Mouse (Mus musculus) embryonic fibroblast, embryonic 13.5 days (primary cell): Measurements from ENCODE around the gene Cpne7. TPM values are rescaled to one million over a fixed set of nuclear protein-coding genes. Genes with fewer than 3 reads are reported as not detected.
A peak's percentile ranks its signal among the peaks of the same experiment; 100 is the strongest.

ENCODE experiments used
- H3K27ac ChIP-seq: 2 replicates; pipeline ENCODE4 v1.5.1; 2012; ENCODE audit warnings: low read length, control low read depth, inconsistent platforms; ENCODE audit not compliant: insufficient read depth
- H3K4me1 ChIP-seq: 2 replicates; pipeline ENCODE4 v1.6.1; 2011; ENCODE audit warnings: low read length; ENCODE audit not compliant: control insufficient read depth, insufficient read depth
- H3K4me3 ChIP-seq: 2 replicates; pipeline ENCODE4 v1.5.1; 2011; ENCODE audit warnings: mild to moderate bottlenecking, control low read depth, low read length; ENCODE audit not compliant: insufficient read depth
- CTCF ChIP-seq: IDR thresholded peaks from 2 replicates; pipeline ENCODE4 v1.5.1; 2011; ENCODE audit warnings: mild to moderate bottlenecking, control low read depth, low read length, moderate library complexity, borderline replicate concordance; ENCODE audit not compliant: insufficient read depth
- POLR2A ChIP-seq: IDR thresholded peaks from 2 replicates; pipeline ENCODE4 v1.6.1; 2011; ENCODE audit warnings: low read depth, mild to moderate bottlenecking, control low read depth, low read length, moderate library complexity
- polyA plus RNA-seq: library from polyadenylated mRNA; stranded (reverse); fragments of >200 nt; gene quantifications from 2 replicates; pipeline ENCODE4 v1.2.4, GENCODE M21; 2011; ENCODE audit warnings: low read depth; ENCODE audit not compliant: missing spikeins, insufficient read length

The Cpne7 gene
- 0.80 and 0.90 TPM in 2 replicates for polyA plus RNA-seq

DNA sequence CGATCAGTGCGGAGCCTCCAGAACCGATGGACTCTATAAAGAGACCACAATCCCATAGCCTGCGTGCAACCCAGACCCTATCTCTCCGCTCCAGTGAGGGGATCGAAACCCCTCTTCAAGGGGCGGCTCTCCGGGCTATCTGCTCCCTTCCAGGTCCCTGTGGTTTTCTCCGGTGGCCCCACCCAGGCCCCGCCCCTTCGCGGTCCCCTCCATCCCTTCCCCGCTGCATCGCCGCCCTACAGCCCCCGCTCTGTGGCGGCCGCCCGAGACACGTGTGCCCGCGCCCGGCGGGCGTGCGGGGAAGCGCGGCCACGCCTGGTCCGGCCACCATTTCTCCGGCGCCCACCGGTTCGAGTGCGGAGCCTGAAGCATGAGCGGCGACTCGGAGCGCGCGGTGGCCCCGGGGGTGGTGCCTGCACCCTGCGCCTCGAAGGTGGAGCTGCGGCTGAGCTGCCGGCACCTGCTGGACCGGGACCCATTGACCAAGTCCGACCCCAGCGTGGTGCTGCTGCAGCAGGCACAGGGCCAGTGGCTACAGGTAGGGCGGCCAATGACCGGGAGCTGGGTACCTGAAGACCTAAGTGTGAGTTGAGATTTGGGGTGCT lies at the start of gene Cpne7:
Gene Cpne7, plus strand, starts transcription at position 248 of the 605 bp plus-strand sequence.
- peak within 1 kb of the TSS; percentile 5; the same call in 1 of the 2 replicates for H3K4me3 ChIP-seq
- H3K4me1 ChIP-seq, result peaks cover under 1% of the 10 kb centered on the region; the same call in 1 of the 2 replicates
- no peak within 1 kb of the TSS for H3K27ac ChIP-seq
- TF ChIP-seq POLR2A (no peak), CTCF (no peak)

DNA sequence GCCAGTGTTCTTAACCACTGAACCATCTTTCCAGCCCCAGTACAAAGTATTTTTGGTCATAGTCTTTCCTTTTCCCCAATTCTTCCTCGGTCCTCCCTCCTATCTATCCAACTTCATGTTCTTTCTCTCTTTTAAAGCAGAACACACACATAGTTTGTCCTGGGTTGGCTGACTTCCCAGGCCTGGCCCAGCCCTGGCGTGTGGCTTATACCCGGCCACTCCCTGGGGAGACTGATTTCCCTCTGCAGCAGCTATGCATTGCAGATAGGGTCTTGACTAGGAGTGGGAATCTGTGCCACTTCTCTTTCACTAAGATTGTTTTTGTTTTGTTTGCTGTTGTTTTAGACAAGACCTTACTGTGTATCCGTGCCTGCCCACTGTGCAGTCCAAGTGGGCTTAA lies 46.0 kb upstream of the Cpne7 start:
- Histone ChIP-seq H3K4me3 (no peak overlapping the region), H3K4me1 (peaks cover 7% of the 10 kb centered on the region; the same call in 1 of the 2 replicates), H3K27ac (no peak overlapping the region)
- TF ChIP-seq CTCF (no peak), POLR2A (no peak)

DNA sequence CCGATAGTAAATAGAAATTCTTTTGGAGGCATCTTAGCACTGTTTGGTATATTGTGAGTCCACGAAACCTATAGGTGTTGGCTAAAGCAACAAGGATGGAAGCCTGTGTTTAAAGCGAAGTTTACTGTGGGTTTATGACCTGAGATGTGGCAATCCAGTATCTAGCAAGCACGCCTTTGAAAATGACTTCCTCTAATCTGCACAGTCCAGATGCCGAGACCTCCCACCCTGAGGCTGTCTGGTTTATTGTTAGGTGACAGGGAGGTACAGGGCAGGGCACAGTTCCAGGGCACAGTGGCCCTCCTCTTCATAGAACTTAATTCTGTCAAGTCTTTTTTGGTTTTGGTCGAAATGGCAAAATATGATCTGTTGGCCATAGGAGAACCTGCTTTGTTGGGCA lies 40.0 kb upstream of the Cpne7 start:
- H3K27ac ChIP-seq, result no peak overlapping the region
- H3K4me3 ChIP-seq, result no peak overlapping the region
- no peak for TF ChIP-seq CTCF
- no peak for TF ChIP-seq POLR2A
- H3K4me1 ChIP-seq, result no peaks in the 10 kb centered on the region

DNA sequence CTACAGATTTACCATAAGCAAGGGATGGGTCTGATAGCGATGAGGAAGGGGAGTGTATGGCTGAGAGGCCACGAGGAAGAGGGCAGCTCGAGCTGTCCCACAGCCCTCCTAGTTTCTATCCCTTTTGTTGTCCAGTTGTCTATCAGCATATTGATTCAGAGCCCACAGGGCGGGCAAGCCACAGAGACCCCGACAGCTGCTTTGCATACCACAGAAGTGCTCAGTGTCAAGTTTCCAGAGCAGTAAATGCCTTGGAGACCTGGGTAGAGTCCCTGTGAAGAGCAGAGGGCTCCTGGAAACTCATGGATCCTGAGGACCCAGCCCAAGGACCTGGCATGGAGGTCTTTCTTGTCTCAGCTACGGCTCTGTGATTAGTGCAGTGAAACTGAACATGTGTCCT lies 34.2 kb upstream of the Cpne7 start:
- H3K4me1 ChIP-seq, result no peaks in the 10 kb centered on the region
- H3K27ac ChIP-seq, result no peak overlapping the region
- H3K4me3 ChIP-seq, result no peak overlapping the region
- TF ChIP-seq CTCF, result no peak
- no peak for TF ChIP-seq POLR2A

DNA sequence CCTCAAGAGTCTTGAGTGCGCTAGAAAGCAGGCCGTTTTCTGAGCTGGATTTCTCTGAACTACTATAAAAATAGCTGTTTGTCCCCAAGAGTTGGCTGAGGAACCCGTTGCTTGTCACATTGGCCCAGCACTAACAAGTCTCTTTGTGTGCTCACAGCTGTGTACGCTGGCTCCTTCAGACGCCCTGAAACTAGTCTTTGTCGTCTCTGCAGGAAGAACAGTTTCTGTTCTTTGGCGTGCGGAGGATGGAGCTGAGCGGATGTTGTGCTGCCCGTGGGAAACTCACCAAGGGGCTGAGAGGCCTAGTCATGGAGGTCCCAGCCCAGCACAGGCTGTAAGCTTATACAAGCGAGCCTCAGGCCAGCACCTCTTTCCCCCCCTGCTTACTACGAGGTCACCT lies 33.6 kb upstream of the Cpne7 start:
- TF ChIP-seq POLR2A (no peak), CTCF (no peak)
- Histone ChIP-seq H3K4me3 (no peak overlapping the region), H3K27ac (no peak overlapping the region), H3K4me1 (no peaks in the 10 kb centered on the region)

DNA sequence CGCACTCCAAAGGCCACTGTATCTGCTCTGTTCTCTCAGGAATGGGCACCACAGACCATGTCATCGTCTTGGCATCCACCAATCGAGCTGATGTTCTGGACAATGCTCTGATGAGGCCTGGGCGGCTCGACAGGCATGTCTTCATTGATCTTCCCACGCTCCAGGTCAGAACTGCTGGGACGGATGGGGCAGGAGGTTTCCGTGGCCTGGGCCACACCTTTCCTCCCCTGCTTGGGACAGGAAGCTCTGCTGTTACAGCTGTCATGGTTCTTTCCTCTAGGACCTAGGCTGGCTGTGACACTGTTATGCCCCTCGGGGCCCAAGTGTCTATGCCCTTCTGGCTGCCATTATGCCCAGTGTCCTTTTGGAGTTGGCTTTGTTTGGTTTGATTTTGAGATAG lies 29.9 kb upstream of the Cpne7 start:
- no peaks in the 10 kb centered on the region for H3K4me1 ChIP-seq
- TF ChIP-seq CTCF (no peak), POLR2A (no peak)
- H3K27ac ChIP-seq, result no peak overlapping the region
- H3K4me3 ChIP-seq, result no peak overlapping the region

DNA sequence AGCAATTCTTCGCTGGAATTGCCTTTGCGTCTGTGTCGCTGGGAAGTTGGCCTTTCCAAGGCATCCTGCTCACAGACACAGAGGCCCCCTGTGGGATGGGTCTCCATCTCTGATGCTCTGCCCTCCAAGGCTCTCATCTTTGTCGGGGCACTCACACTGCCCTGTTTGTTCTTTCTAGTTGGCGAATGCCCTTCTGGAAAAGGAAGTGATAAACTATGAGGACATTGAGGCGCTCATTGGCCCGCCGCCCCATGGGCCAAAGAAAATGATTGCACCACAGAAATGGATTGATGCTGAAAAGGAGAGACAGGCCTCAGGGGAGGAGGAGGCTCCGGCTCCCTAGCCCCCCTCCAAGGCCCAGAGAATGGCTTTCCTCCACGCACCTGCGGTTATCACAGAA lies 20.0 kb upstream of the Cpne7 start:
- H3K4me1 ChIP-seq, result peaks cover 4% of the 10 kb centered on the region
- H3K27ac ChIP-seq, result no peak overlapping the region
- no peak overlapping the region for H3K4me3 ChIP-seq
- TF ChIP-seq POLR2A (no peak), CTCF (no peak)

DNA sequence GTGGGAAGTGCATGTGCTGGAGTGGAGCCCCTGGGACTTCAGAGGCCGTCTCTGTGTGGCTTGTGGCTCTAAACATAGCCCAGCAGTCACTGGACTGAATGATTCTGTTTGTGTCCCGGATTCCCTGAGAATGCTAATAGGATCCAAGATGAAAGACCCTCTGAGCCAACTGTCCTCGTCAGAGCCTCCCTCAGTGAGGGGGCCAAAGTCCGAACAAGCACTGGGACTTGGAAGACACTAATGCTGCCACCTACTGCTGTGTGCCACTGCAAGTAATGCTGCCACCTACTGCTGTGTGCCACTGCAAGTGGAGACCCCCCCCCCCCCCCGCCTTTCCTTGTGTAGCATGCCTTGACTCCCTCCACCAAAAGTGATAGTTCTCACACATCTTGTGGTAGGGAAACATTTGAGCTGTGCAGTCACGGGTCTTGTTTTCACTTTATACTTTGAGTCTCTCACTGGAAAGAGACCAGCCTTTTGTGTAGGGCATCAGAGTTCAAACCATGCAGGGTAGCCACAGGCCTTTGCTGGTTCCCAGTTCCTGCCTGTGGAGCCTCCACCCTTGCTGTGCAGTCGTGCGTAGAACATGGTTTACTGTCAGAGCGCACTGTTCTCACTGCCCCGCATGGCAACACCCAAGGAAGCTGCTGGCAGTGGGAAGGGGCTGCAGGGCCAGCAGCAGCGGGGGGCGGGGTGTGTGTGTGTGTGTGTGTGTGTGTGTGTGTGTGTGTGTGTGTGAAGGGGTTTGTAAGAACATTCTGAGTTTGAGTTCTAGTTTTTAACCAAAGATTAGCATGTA lies 19.2 kb upstream of the Cpne7 start:
- Histone ChIP-seq H3K4me3 (no peak overlapping the region), H3K27ac (no peak overlapping the region), H3K4me1 (peaks cover 4% of the 10 kb centered on the region)
- no peak for TF ChIP-seq POLR2A
- no peak for TF ChIP-seq CTCF

DNA sequence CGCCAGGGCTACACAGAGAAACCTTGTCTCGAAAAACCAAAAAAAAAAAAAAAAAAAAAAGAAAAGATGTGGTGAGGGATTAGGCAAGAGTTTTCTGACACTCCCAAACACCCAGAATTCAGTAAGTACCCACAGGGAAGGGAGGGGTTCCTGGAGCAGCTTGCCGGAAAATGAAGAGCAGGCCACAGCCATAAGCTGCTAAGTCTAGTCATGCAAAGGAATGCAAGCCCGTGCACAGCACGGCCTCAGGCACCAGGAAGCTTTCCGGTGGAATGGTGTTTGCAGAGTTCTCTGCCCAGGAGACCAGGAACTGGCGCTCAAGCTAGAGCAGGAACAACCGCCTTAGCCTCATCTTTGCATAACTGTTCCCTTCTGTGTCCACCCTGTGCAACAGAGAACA lies 16.9 kb upstream of the Cpne7 start:
- peaks cover 4% of the 10 kb centered on the region for H3K4me1 ChIP-seq
- peak overlapping the region; percentile 86 for H3K27ac ChIP-seq
- TF ChIP-seq POLR2A (peak; percentile 50; the same call in 1 of the 2 replicates), CTCF (no peak)
- no peak overlapping the region for H3K4me3 ChIP-seq

DNA sequence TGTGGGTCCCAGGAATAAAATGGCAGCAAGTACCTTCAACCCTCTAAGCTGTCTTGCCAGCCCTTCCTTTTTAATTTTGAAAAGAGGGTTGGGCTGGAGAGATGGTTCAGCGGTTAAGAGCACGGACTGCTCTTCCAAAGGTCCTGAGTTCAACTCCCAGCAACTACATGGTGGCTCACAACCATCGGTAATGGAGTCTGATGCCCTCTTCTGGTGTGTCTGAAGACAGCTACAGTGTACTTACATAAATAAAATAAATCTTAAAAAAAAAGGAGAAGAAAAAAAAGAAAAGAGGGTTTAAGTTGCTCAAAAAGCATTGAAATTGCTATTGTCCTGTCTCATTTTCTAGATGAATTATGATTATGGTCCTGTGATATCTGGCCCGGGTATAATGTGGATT lies 15.9 kb upstream of the Cpne7 start:
- no peak overlapping the region for H3K4me3 ChIP-seq
- H3K4me1 ChIP-seq, result peaks cover 4% of the 10 kb centered on the region
- no peak overlapping the region for H3K27ac ChIP-seq
- TF ChIP-seq POLR2A (no peak), CTCF (no peak)
